Comparison of ENCODE assay signal across 24 mouse cellular contexts in genomic region chr4:32025105-32025504, GRCm38 (mm10).
"Had no signal": no experiment of that assay in that cellular context is flagged by ENCODE, and none has a peak within 500 bp of the region (broad histone marks: within the 10 kb centered on the region; RNA-seq: fewer than 3 reads in every experiment).

No protein-coding gene starts in this region.

- H3K27ac ChIP-seq: heart, adult 2 months; heart, embryonic 10.5 days; hindbrain, embryonic 10.5 days; hindbrain, embryonic 12.5 days; hindbrain, embryonic 14.5 days; intestine, embryonic 15.5 days; layer of hippocampus, adult 2 months; left cerebral cortex, adult 2 months; limb, embryonic 10.5 days; limb, embryonic 12.5 days had no signal

- H3K4me1 ChIP-seq: heart, embryonic 10.5 days; hindbrain, embryonic 10.5 days; hindbrain, embryonic 12.5 days; intestine, embryonic 15.5 days; limb, embryonic 10.5 days; limb, embryonic 12.5 days had no signal

- H3K9me3 ChIP-seq: heart, embryonic 10.5 days; heart, embryonic 12.5 days; hindbrain, embryonic 12.5 days; intestine, embryonic 15.5 days; limb, embryonic 10.5 days; limb, embryonic 12.5 days had no signal

- H3K27me3 ChIP-seq: heart, embryonic 12.5 days; hindbrain, embryonic 12.5 days; intestine, embryonic 15.5 days; limb, embryonic 12.5 days had no signal

- DNase-seq: gastrocnemius, postnatal 10 days; gastrocnemius, postnatal 25 days; heart, adult 2 months; heart, postnatal 10 days; heart, postnatal 4 days; kidney, adult 18-20 months; kidney, adult 8-10 months; kidney, postnatal 10 days; kidney, postnatal 25 days; kidney, postnatal 4 days; liver had no signal

- ATAC-seq: hindbrain, embryonic 16.5 days; inflammation-experienced regulatory T-cells, adult 6 months; intestine, embryonic 15.5 days; intestine, postnatal 0 days had no signal

- H3K4me2 ChIP-seq: heart, embryonic 12.5 days; hindbrain, embryonic 12.5 days; hindbrain, embryonic 14.5 days; intestine, embryonic 15.5 days; limb, embryonic 12.5 days had no signal

- H3K9ac ChIP-seq: heart, embryonic 12.5 days; hindbrain, embryonic 12.5 days; hindbrain, embryonic 14.5 days; intestine, embryonic 15.5 days; limb, embryonic 12.5 days had no signal

- H3K36me3 ChIP-seq: intestine, embryonic 15.5 days had no signal

- H3K4me3 ChIP-seq: heart, adult 2 months; heart, embryonic 10.5 days; heart, embryonic 12.5 days; hindbrain, embryonic 10.5 days; hindbrain, embryonic 12.5 days; intestine, embryonic 15.5 days; layer of hippocampus, adult 2 months; left cerebral cortex, adult 2 months; limb, embryonic 10.5 days; limb, embryonic 12.5 days had no signal
